Mouse (Mus musculus): ENCODE measurements at regions not wholly inside any gene's neighbourhood (a gene's known extent, or its start where the extent isn't known, plus 50 kb on each side); places are given as distances from the start of the nearest gene placed in this dataset.

DNA sequence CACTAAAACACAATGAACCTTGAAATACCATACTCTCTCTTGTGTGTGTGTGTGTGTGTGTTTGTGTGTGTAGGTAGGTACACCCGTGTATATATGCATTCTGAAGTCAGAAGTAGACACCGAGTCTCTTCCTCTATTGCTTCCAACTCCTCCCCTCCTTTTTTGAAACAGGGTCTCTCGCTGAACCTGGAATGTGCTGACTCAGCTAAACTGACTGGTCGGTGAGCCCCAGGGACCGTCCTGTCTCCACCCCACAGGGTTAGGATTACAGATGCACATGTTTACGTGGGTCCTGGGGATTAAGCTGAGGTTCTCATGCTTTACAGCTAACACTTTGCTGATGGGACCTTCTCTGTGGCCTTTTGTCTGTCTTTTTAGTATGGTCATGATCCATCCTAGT lies 74.8 kb upstream of the Nfil3 start:
- DNase-seq, result no peak

GRCm38 (mm10) chr13:53053211-53053610 lies 72.3 kb upstream of the Nfil3 start:
- no peak for DNase-seq

GRCm38 (mm10) chr13:53052806-53053205 lies 71.9 kb upstream of the Nfil3 start:
- no peak for DNase-seq

DNA sequence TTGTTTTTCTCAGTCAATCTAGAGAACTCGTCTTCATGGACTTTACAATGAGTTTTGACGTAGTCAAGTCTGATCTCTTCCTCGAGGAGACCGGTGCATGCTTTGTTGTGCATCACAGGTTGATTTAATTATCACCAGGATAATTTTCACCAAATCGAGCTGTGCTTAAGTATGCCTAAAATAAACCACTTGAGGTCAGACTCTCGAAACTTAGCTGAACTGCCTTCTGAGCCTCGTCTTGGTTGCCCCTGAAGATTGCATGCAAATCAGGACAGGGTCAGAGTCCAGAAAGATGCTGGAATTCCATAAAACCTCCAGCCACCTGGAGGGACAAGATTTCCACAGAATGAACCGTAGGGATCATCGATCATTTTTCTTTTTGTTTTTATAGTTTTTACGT lies 71.3 kb upstream of the Nfil3 start:
- DNase-seq, result no peak

DNA sequence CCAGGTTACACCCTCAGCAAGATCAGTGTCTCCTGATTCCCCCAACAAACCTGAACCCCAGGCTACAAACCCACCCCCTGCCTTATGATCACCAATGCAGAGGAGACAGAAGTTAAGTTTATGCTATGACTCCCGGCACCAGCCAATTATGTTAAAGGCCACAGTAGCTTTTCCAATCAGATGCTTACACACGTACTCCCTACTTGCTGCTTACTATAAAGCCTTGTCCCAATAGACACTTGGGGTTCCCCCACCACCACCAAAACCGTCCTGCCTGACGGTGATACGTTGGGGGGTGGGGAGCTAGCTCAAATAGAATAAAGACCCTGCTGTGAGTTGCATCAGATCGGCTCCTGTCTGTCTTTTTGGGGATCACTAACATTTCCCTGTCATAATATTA lies 70.5 kb upstream of the Nfil3 start:
- no peak for DNase-seq

GRCm38 (mm10) chr13:53049176-53049575 lies 68.3 kb upstream of the Nfil3 start:
- no peak for DNase-seq

- DNase-seq, result peak; percentile 81
Measured at GRCm38 (mm10) chr13:53033189-53033943, 52.5 kb upstream of the Nfil3 start.
